Mouse (Mus musculus) heart, embryonic 15.5 days (tissue): Measurements from ENCODE around the gene Ubqln1. TPM values are rescaled to one million over a fixed set of nuclear protein-coding genes. Genes with fewer than 3 reads are reported as not detected.

Source experiments
- ATAC-seq: fragments of 200-750 bp; cut with Nextera tagmentation; replicated peaks from 2 replicates; pipeline ENCODE4 v1.8.0; 2017; ENCODE audit warnings: low read depth, moderate TSS enrichment; ENCODE audit not compliant: insufficient number of reproducible peaks, insufficient read depth, low FRiP score
- H3K27ac ChIP-seq: fragments of 300-500 bp; sonication (generic); 2 replicates; pipeline ENCODE4 v1.5.1; 2015; ENCODE audit warnings: mild to moderate bottlenecking, inconsistent platforms
- H3K27me3 ChIP-seq: fragments of 300-500 bp; sonication (generic); 2 replicates; pipeline ENCODE4 v1.6.1; 2015; ENCODE audit warnings: inconsistent platforms
- H3K36me3 ChIP-seq: fragments of 300-500 bp; sonication (generic); 2 replicates; pipeline ENCODE4 v1.6.1; 2015; ENCODE audit warnings: mild to moderate bottlenecking, inconsistent platforms
- H3K4me1 ChIP-seq: fragments of 300-500 bp; sonication (generic); replicated peaks from 2 replicates; pipeline ENCODE4 v1.6.1; 2015; ENCODE audit warnings: inconsistent platforms
- H3K4me2 ChIP-seq: fragments of 300-500 bp; sonication (generic); 2 replicates; pipeline ENCODE4 v1.6.1; 2015; ENCODE audit warnings: inconsistent platforms, mild to moderate bottlenecking, moderate library complexity
- H3K4me3 ChIP-seq: fragments of 300-500 bp; sonication (generic); 2 replicates; pipeline ENCODE4 v1.5.1; 2015; ENCODE audit warnings: mild to moderate bottlenecking, inconsistent platforms
- H3K9ac ChIP-seq: fragments of 300-500 bp; sonication (generic); 2 replicates; pipeline ENCODE4 v1.6.1; 2015; ENCODE audit warnings: mild to moderate bottlenecking, inconsistent platforms
- H3K9me3 ChIP-seq: fragments of 300-500 bp; sonication (generic); replicated peaks from 2 replicates; pipeline ENCODE4 v1.6.1; 2016; ENCODE audit warnings: inconsistent platforms
- WGBS: fragments of 180-500 bp; shearing (Covaris S2); methylation state at CpG from one replicate; pipeline ENCODE4 v1.1.7; 2015; ENCODE audit warnings: mixed read lengths; 5-methylcytosine and 5-hydroxymethylcytosine counted together
- polyA plus RNA-seq: library from polyadenylated mRNA; unstranded; fragments of >200 nt; fragmentation: Nextera tagmentation; extraction: Ambion mirVana; gene quantifications from 2 replicates; pipeline ENCODE4 v1.2.1, GENCODE M21; 2015

Gene Ubqln1
- 68.4 and 81.4 TPM in 2 replicates for polyA plus RNA-seq

DNA sequence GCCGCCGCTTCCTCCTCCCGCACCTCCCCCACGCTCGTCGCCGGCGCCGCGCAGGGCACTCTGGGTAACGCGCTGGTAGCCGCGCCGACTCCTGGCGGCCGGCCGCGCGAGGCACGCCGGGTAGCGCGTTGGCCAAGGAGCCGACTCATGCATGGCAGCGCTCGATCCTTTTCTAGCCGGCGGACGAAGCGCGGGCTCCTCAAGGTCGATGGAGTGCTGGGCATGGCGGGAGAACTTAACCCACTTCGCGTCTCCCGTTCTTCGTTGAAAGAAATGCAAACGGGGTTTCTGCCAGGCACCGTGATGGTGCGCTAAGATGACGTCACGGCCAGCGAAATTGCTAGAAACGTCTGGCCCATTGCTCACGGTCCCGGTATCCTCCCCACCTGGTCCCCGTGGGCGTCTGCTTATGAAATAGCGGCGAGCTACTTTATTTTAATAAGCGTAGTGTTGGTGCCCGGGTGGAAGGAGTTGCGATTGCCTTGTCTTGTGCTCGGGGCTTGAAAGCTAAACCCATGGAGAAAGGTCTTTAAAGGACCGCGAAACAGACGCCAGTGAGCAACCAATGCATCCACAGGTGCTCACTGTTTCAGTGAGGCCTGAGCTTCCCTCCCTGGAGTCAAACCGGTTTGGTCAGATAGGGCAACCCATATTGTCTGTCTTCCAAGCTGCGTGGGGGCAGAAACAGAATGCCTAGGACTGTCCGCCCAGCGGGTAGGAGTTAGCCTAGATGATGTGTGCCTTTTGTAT, at the start of gene Ubqln1:
Gene Ubqln1 (minus strand): TSS at position 62 of the 750 bp plus-strand sequence.
- Histone ChIP-seq H3K9ac (peak within 1 kb of the TSS; percentile 97), H3K9me3 (no peaks in the 10 kb centered on the region), H3K27me3 (no peaks in the 10 kb centered on the region), H3K4me2 (peak within 1 kb of the TSS; percentile 77), H3K36me3 (no peaks in the 10 kb centered on the region), H3K4me3 (peak within 1 kb of the TSS; percentile 92), H3K27ac (peak within 1 kb of the TSS; percentile 81), H3K4me1 (peaks cover 25% of the 10 kb centered on the region)
- ATAC-seq = peak; percentile 91
- 2% methylated on average over 62 of the region's 62 CpGs for WGBS

DNA sequence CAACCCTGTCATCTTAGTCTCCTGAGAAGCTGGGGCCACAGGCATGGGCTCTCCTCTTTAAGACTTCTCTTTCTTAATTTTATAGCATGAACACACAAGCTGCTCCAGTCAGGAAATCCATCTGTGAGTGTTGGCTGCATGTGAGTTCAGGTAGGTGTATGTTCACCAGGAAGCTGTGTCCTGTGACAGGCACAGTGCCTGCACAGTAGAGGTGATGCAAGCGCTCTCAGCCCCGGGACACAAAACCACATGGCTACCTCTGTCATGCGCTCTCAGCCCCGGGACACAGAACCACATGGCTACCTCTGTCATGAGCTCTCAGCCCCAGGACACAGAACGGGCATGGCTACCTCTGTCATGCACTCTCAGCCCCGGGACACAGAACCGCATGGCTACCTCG, 48.1 kb upstream of the Ubqln1 start:
- Histone ChIP-seq H3K4me1 (no peaks in the 10 kb centered on the region), H3K9ac (no peak overlapping the region), H3K36me3 (peaks cover 8% of the 10 kb centered on the region; the same call in 1 of the 2 replicates), H3K4me2 (no peak overlapping the region), H3K4me3 (no peak overlapping the region), H3K27me3 (no peaks in the 10 kb centered on the region), H3K9me3 (no peaks in the 10 kb centered on the region), H3K27ac (no peak overlapping the region)
- 82% methylated on average over 8 of the region's 8 CpGs for WGBS
- ATAC-seq = no peak

DNA sequence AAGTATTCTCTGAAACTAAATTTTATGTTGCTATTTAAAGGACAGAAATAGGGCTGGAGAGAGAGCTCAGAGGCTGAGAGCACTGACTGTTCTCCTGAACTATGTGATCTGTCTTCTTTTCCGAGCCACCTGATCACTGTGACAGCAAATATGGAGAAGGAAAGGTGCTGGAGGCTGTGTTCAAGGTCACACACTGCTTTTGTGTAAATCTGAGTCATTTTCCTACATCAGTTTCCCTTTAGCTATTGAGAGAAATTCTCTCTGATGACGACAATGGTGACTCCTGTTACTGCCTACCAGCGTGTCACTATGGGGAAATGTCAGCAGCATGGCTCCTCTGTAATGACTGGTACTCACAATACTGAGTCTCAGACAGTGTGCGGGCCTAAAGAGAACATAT, 46.2 kb upstream of the Ubqln1 start:
- Histone ChIP-seq H3K27ac (no peak overlapping the region), H3K4me2 (no peak overlapping the region), H3K9me3 (no peaks in the 10 kb centered on the region), H3K27me3 (no peaks in the 10 kb centered on the region), H3K9ac (no peak overlapping the region), H3K4me1 (no peaks in the 10 kb centered on the region), H3K4me3 (no peak overlapping the region), H3K36me3 (peaks cover 8% of the 10 kb centered on the region; the same call in 1 of the 2 replicates)
- no peak for ATAC-seq
- WGBS = 59% methylated on average over 4 of the region's 4 CpGs

DNA sequence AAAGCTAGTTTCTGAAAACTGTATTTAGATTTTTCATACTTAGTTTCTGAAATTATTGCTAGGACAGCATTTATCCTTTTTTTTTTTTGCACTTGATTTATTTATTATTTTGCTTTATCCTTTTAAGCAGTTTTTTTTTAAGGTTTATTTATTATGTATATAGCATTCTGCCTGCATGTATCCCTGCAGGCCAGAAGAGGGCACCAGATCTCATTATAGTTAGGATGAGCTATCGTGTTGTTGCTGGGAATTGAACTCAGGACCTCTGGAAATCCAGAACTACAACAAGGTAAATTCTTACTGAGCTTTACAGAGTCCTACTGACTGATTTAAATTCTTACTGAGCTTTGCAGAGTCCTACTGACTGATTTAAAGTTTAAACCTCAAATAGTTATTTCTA, 37.8 kb upstream of the Ubqln1 start:
- H3K9ac ChIP-seq = no peak overlapping the region
- no peak overlapping the region for H3K4me3 ChIP-seq
- no peak for ATAC-seq
- peaks cover 12% of the 10 kb centered on the region; the same call in 1 of the 2 replicates for H3K36me3 ChIP-seq
- no peaks in the 10 kb centered on the region for H3K4me1 ChIP-seq
- WGBS = 88% methylated on average over 1 of the region's 1 CpGs
- no peaks in the 10 kb centered on the region for H3K9me3 ChIP-seq
- H3K27ac ChIP-seq = no peak overlapping the region
- no peaks in the 10 kb centered on the region for H3K27me3 ChIP-seq
- no peak overlapping the region for H3K4me2 ChIP-seq

DNA sequence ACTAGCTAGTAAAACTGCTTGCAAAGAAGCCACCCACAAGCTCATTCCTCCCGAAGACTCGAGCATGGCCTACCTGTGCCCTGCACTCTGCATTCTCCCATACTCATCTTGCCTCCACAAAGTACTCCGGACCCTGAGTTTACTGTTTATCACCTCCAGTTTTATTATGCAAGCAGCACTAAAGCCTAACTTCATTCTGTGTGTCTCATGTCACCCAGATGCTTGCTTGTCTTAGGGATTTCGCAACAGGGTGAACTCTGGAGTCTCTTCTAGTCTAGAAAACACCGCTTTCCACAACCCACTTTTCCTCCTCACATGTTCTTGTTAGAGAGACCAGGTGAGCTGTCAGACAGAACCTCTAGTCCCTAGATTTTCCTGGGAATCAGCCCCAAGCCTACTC, 33.5 kb upstream of the Ubqln1 start:
- Histone ChIP-seq H3K4me1 (no peaks in the 10 kb centered on the region), H3K9me3 (no peaks in the 10 kb centered on the region), H3K4me2 (no peak overlapping the region), H3K36me3 (0 out of 2 replicates have a peak, but pooled peaks cover 9% of the 10 kb centered on the region), H3K4me3 (no peak overlapping the region), H3K27me3 (no peaks in the 10 kb centered on the region), H3K9ac (no peak overlapping the region), H3K27ac (no peak overlapping the region)
- 93% methylated on average over 5 of the region's 5 CpGs for WGBS
- no peak for ATAC-seq

DNA sequence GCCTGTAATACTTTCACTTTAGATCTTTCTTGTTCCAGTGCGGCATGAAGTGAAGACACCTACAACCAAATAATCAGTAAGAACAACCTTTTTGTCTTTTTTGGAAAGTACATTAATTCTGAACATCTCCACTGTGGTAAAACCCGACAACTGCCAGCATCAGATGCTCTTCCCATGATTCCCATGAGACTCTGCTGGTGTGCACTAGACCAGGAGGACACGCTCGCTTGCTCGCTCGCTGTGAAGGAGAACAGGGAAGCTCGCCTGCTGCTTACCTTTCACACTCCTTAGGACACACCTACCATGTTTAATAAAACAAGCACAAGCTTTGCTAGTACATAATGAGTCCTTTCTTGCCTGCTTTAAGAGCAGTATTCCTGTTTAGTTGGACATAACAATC, 21.1 kb upstream of the Ubqln1 start:
- Histone ChIP-seq H3K27ac (no peak overlapping the region), H3K9ac (no peak overlapping the region), H3K36me3 (peaks cover 6% of the 10 kb centered on the region; the same call in 1 of the 2 replicates), H3K4me2 (no peak overlapping the region), H3K27me3 (no peaks in the 10 kb centered on the region), H3K9me3 (no peaks in the 10 kb centered on the region), H3K4me1 (no peaks in the 10 kb centered on the region), H3K4me3 (no peak overlapping the region)
- no peak for ATAC-seq
- 93% methylated on average over 7 of the region's 7 CpGs for WGBS

DNA sequence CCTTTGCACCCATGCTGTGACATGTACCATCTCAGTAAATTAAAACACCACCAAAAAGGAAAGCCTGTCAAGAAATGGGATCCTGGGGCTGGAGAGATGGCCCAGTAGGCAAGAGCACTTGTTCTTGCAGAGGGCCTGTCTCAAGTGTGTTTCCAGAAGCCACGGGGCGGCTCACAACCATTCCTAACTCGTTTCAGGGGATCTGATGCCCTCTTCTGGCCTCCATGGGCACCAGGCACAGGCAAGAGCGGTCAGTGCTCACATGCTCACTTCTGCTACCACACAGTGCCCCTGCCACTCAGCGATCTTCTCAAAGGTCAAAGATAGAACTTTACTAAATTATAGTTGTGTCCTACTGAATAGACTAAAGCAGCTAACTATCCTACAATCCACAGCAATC, 17.2 kb upstream of the Ubqln1 start:
- Histone ChIP-seq H3K27ac (no peak overlapping the region), H3K36me3 (peaks cover 6% of the 10 kb centered on the region; the same call in 1 of the 2 replicates), H3K9ac (no peak overlapping the region), H3K4me1 (no peaks in the 10 kb centered on the region), H3K4me2 (no peak overlapping the region), H3K27me3 (no peaks in the 10 kb centered on the region), H3K4me3 (no peak overlapping the region), H3K9me3 (no peaks in the 10 kb centered on the region)
- 35% methylated on average over 5 of the region's 5 CpGs for WGBS
- no peak for ATAC-seq

DNA sequence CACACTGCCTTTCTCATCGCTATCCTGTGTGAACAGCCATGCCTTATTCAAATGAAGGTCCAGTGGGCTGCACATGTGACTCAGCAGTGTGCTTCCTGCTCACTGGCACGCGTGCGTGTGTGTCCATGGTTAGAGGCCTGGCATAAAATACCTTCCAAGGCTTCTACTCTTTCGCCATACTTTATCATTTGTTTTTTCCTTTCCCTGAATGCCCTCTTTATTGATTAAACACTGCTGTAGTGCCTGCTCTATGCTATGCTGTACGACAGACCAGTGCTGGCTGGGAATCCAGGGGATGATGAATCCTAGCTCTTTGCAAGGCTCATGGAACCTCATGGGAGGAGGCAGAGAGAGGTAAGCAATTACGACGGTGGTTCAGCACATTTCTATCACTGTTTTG, 16.6 kb upstream of the Ubqln1 start:
- no peak overlapping the region for H3K9ac ChIP-seq
- WGBS = 87% methylated on average over 8 of the region's 8 CpGs
- no peak overlapping the region for H3K4me3 ChIP-seq
- H3K27me3 ChIP-seq = no peaks in the 10 kb centered on the region
- no peaks in the 10 kb centered on the region for H3K9me3 ChIP-seq
- H3K27ac ChIP-seq = no peak overlapping the region
- no peaks in the 10 kb centered on the region for H3K4me1 ChIP-seq
- ATAC-seq = no peak
- H3K36me3 ChIP-seq = peaks cover 6% of the 10 kb centered on the region; the same call in 1 of the 2 replicates
- H3K4me2 ChIP-seq = no peak overlapping the region

DNA sequence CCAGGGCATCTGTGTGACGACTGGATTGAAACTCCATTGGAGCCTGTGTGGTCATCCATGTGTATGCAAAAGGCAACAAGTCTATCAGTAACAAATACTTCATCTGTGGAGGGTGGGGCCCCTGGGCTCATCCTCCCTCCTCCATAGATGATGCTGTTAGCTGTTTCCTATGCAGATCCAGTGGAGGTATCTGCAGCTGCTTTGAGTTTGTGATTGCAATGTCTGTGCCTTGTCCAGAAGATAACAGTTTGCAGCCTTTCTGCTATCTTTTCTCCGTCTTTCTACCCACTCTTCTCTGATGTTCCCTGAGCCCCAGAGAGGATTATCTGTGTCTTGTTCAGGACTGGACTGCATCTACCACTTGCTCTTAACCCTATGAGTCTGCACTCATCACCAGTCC, 13.2 kb upstream of the Ubqln1 start:
- H3K27me3 ChIP-seq = no peaks in the 10 kb centered on the region
- 59% methylated on average over 2 of the region's 2 CpGs for WGBS
- ATAC-seq = no peak
- H3K9ac ChIP-seq = no peak overlapping the region
- no peak overlapping the region for H3K4me2 ChIP-seq
- H3K4me3 ChIP-seq = no peak overlapping the region
- no peak overlapping the region for H3K27ac ChIP-seq
- H3K4me1 ChIP-seq = no peaks in the 10 kb centered on the region
- H3K36me3 ChIP-seq = no peaks in the 10 kb centered on the region
- no peaks in the 10 kb centered on the region for H3K9me3 ChIP-seq

DNA sequence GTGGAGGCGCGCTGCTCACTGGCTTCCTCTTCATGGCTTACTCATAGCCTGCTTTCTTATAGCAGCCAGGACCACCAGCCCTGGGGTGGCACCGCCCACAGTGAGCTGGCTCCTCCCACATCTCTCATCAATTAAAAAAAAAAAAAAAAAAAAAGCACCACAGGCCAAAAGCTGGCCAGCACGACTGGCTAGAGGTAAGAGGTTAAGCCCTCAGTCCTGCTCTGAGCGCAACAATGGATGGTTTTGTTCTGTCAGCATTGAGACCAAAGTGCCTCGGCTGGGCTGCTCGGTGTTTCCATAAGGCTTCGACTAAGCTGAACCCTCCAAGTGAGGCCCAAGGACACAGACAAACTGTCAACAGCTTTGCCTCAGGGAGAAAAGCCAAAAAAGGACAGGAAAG, 10.2 kb upstream of the Ubqln1 start:
- Histone ChIP-seq H3K4me3 (no peak overlapping the region), H3K4me2 (no peak overlapping the region), H3K36me3 (no peaks in the 10 kb centered on the region), H3K9ac (no peak overlapping the region), H3K27ac (no peak overlapping the region), H3K9me3 (no peaks in the 10 kb centered on the region), H3K4me1 (no peaks in the 10 kb centered on the region), H3K27me3 (no peaks in the 10 kb centered on the region)
- no peak for ATAC-seq
- WGBS = 75% methylated on average over 8 of the region's 8 CpGs

DNA sequence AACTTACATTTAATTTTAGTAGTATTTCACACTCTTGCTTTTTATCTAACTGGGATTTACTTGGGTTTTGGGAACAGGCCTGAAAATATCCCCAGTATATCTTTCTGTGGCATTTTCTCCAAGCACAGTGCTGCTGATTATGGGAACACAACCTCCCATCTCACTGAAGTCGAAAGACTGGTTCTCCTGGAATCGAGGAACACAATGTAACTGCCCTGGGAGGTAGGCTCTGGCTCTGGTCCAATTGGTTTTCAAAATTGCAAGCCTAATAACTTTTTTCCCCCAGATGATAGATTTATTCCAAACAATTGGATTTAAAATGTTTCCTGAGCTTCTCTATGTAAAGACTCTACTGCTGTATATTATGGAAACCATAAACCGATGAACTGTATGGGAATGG, 4.8 kb upstream of the Ubqln1 start:
- no peaks in the 10 kb centered on the region for H3K36me3 ChIP-seq
- no peak overlapping the region for H3K4me2 ChIP-seq
- H3K27ac ChIP-seq = no peak overlapping the region
- ATAC-seq = no peak
- no peaks in the 10 kb centered on the region for H3K9me3 ChIP-seq
- H3K4me1 ChIP-seq = peaks cover 5% of the 10 kb centered on the region; the same call in 1 of the 2 replicates
- no peak overlapping the region for H3K4me3 ChIP-seq
- 76% methylated on average over 3 of the region's 3 CpGs for WGBS
- no peaks in the 10 kb centered on the region for H3K27me3 ChIP-seq
- H3K9ac ChIP-seq = no peak overlapping the region

DNA sequence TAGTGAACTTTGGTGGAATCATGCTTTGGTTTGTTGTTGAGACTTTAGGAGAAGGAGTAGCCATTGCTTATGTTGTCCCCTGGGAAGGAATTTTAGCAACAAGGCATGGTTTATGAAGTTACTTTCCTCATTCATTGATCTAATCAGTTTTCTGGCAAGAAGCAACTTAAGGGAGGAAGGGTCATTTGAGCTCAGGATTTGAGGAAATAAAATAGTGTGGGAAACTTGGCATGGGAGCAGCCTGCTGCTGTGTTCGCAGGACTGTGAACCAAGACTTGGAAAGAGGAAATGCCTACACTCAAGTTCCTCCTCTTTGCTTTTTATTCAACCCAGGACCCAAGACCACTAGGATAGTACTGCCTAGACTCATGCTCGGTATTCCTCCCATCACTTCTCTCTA, 2.1 kb upstream of the Ubqln1 start:
- no peak overlapping the region for H3K4me3 ChIP-seq
- H3K9ac ChIP-seq = no peak overlapping the region
- H3K27ac ChIP-seq = no peak overlapping the region
- 75% methylated on average over 2 of the region's 2 CpGs for WGBS
- ATAC-seq = no peak
- H3K27me3 ChIP-seq = no peaks in the 10 kb centered on the region
- no peaks in the 10 kb centered on the region for H3K9me3 ChIP-seq
- no peak overlapping the region for H3K4me2 ChIP-seq
- H3K4me1 ChIP-seq = peaks cover 22% of the 10 kb centered on the region
- no peaks in the 10 kb centered on the region for H3K36me3 ChIP-seq
